Mouse (Mus musculus) heart, embryonic 14.5 days (tissue): Measurements from ENCODE around the gene Hmx2. TPM values are rescaled to one million over a fixed set of nuclear protein-coding genes. Genes with fewer than 3 reads are reported as not detected.

ENCODE experiments used
- ATAC-seq: fragments of 200-750 bp; cut with Nextera tagmentation; 2 replicates; pipeline ENCODE4 v1.8.0; 2017; ENCODE audit warnings: low read depth, moderate TSS enrichment; ENCODE audit not compliant: insufficient number of reproducible peaks, insufficient read depth, low FRiP score
- H3K27ac ChIP-seq, 2 experiments: fragments of 200-500 bp in 1 of 2; fragments of 300-500 bp in 1 of 2; sonication (generic) in 1 of 2; replicated peaks in 1 of 2; 2 replicates each; pipeline ENCODE4 v1.5.1; 2012 to 2014; ENCODE audit warnings: low read depth in 2 of 2, low read length in 2 of 2, control low read depth in 1 of 2, mild to moderate bottlenecking in 1 of 2, mixed read lengths in 1 of 2; ENCODE audit not compliant: control insufficient read depth in 1 of 2, insufficient read depth in 1 of 2
- H3K27me3 ChIP-seq: fragments of 300-500 bp; sonication (generic); 2 replicates; pipeline ENCODE4 v1.6.1; 2014; ENCODE audit warnings: mild to moderate bottlenecking, low read length, control low read depth; ENCODE audit not compliant: control insufficient read depth, insufficient read depth
- H3K36me3 ChIP-seq: fragments of 300-500 bp; sonication (generic); 2 replicates; pipeline ENCODE4 v1.6.1; 2014; ENCODE audit warnings: mild to moderate bottlenecking, control low read depth, low read length, mixed read lengths; ENCODE audit not compliant: control insufficient read depth, insufficient read depth
- H3K4me1 ChIP-seq, 2 experiments: fragments of 200-500 bp in 1 of 2; fragments of 300-500 bp in 1 of 2; sonication (generic) in 1 of 2; 2 replicates each; pipeline ENCODE4 v1.6.1; 2012 to 2014; ENCODE audit warnings: low read length in 2 of 2, control low read depth in 1 of 2, mixed read lengths in 1 of 2; ENCODE audit not compliant: control insufficient read depth in 2 of 2, insufficient read depth in 2 of 2
- H3K4me2 ChIP-seq: fragments of 300-500 bp; sonication (generic); 2 replicates; pipeline ENCODE4 v1.6.1; 2014; ENCODE audit warnings: mild to moderate bottlenecking, low read length
- H3K4me3 ChIP-seq, 2 experiments: fragments of 200-500 bp in 1 of 2; fragments of 300-500 bp in 1 of 2; sonication (generic) in 1 of 2; 2 replicates each; pipeline ENCODE4 v1.5.1; 2012 to 2014; ENCODE audit warnings: low read length in 2 of 2, mild to moderate bottlenecking in 2 of 2, control low read depth in 1 of 2, low read depth in 1 of 2, moderate library complexity in 1 of 2; ENCODE audit not compliant: control insufficient read depth in 1 of 2, insufficient read depth in 1 of 2
- H3K9ac ChIP-seq: fragments of 300-500 bp; sonication (generic); 2 replicates; pipeline ENCODE4 v1.6.1; 2014; ENCODE audit warnings: mild to moderate bottlenecking, low read length
- H3K9me3 ChIP-seq: fragments of 300-500 bp; sonication (generic); 2 replicates; pipeline ENCODE4 v1.6.1; 2016; ENCODE audit warnings: low read length, control low read depth; ENCODE audit not compliant: control insufficient read depth
- WGBS: fragments of 180-500 bp; shearing (Covaris S2); extraction: QIAGEN DNeasy Blood & Tissue Kit; methylation state at CpG from one replicate; pipeline ENCODE4 v1.1.7; 2014; 5-methylcytosine and 5-hydroxymethylcytosine counted together
- polyA plus RNA-seq: library from polyadenylated mRNA; unstranded; fragments of >200 nt; fragmentation: Nextera tagmentation; extraction: Ambion mirVana; gene quantifications from 2 replicates; pipeline ENCODE4 v1.2.1, GENCODE M21; 2014

Gene Hmx2
- polyA plus RNA-seq, 1 experiment from 2014 or later, result 0.07 TPM

DNA sequence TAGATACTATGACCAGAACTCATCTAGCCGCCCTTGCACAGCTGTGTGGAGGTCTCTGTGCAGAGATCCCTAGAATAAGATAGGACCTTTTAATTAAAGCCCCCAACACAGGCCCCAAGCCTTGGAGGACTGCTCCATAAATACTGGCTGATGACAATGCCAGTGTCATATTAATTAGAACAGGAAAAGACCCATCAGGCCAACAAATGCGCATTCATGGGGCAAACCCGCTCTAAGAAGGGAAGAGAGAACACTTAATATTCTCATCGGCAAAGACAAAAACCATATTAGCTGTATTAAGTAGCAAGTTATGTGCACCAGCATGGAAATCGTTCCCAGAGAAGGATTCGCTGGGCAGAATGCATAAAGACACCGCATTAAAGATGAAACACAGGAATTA is 53.5 kb downstream of the Hmx2 start:
- H3K4me2 ChIP-seq, result no peak overlapping the region
- ATAC-seq, result no peak

GRCm38 (mm10) chr7:131603186-131603585 is 54.6 kb downstream of the Hmx2 start:
- Histone ChIP-seq H3K4me3 (no peak overlapping the region), H3K36me3 (no peaks in the 10 kb centered on the region), H3K4me2 (no peak overlapping the region), H3K27me3 (peaks cover 6% of the 10 kb centered on the region; the same call in 1 of the 2 replicates), H3K9me3 (no peaks in the 10 kb centered on the region), H3K27ac (no peak overlapping the region), H3K9ac (no peak overlapping the region), H3K4me1 (peaks cover 4 to 6% of the 10 kb centered on the region in 2 experiments; a peak in 3 of 4 replicates)
- no peak for ATAC-seq
- 20% methylated on average over 10 of the region's 11 CpGs for WGBS

More for the DNA sequence above, 53.5 kb downstream of the Hmx2 start:
- no peaks in the 10 kb centered on the region for H3K9me3 ChIP-seq
- H3K27me3 ChIP-seq, result peaks cover 13% of the 10 kb centered on the region
- no peak overlapping the region for H3K9ac ChIP-seq
- H3K36me3 ChIP-seq, result no peaks in the 10 kb centered on the region
- WGBS, result 84% methylated on average over 7 of the region's 7 CpGs
- no peak overlapping the region for H3K4me3 ChIP-seq
- H3K4me1 ChIP-seq, result peaks cover 0 to 2% of the 10 kb centered on the region in 2 experiments; a peak in 2 of 4 replicates
- H3K27ac ChIP-seq, result no peak overlapping the region

DNA sequence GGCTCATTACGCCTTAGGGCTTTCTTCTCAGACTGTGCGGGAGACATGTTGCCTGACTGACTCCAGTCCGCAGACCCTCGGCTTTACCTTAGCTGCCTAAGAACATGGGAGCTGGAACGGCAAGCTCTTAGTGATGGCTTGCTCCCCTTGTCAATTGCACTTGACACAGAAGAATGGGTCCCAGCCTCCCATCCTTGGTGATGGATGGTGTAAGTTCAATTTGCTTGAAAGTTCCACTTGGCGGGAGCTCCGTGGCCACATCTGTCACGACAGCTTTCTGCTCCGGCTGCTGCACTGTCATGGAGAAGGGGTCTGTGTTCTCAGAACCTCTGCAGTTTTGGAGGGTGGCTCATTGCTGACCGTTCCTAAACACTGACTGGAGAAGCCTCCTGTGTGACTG is 56.4 kb downstream of the Hmx2 start:
- H3K9ac ChIP-seq, result no peak overlapping the region
- H3K9me3 ChIP-seq, result no peaks in the 10 kb centered on the region
- H3K36me3 ChIP-seq, result no peaks in the 10 kb centered on the region
- 85% methylated on average over 10 of the region's 10 CpGs for WGBS
- no peak overlapping the region for H3K4me3 ChIP-seq
- H3K27ac ChIP-seq, result no peak overlapping the region
- H3K4me2 ChIP-seq, result no peak overlapping the region
- ATAC-seq, result no peak
- 0 out of 2 replicates have a peak, but pooled peaks cover 3% of the 10 kb centered on the region for H3K27me3 ChIP-seq
- peaks cover 4 to 7% of the 10 kb centered on the region in 2 experiments; a peak in 3 of 4 replicates for H3K4me1 ChIP-seq

GRCm38 (mm10) chr7:131605481-131605880 is 56.9 kb downstream of the Hmx2 start:
- Histone ChIP-seq H3K4me2 (no peak overlapping the region), H3K27ac (no peak overlapping the region), H3K4me3 (no peak overlapping the region), H3K27me3 (0 out of 2 replicates have a peak, but pooled peaks cover 3% of the 10 kb centered on the region), H3K9me3 (no peaks in the 10 kb centered on the region), H3K4me1 (peaks cover 4 to 7% of the 10 kb centered on the region in 2 experiments; a peak in 3 of 4 replicates), H3K36me3 (no peaks in the 10 kb centered on the region), H3K9ac (no peak overlapping the region)
- no peak for ATAC-seq
- 55% methylated on average over 4 of the region's 4 CpGs for WGBS

Other genes starting within 250 kb of the Hmx2 start
- 0.39 and 1.1 TPM in 2 replicates for gene Cuzd1, start 226.5 kb upstream of the Hmx2 start, polyA plus RNA-seq
- gene Fam24b, start 219.3 kb upstream of the Hmx2 start, polyA plus RNA-seq, result not detected in 2 replicates
- not detected in 2 replicates for gene Fam24a, start 214.9 kb upstream of the Hmx2 start, polyA plus RNA-seq
- gene 2310057M21Rik, start 186.0 kb upstream of the Hmx2 start, polyA plus RNA-seq, result 17.1 and 17.4 TPM in 2 replicates
- gene Pstk, start 177.6 kb upstream of the Hmx2 start, polyA plus RNA-seq, result 88.8 and 98.9 TPM in 2 replicates
- 10.8 and 11.3 TPM in 2 replicates for gene Ikzf5, start 138.3 kb upstream of the Hmx2 start, polyA plus RNA-seq
- 91.6 and 98.3 TPM in 2 replicates for gene Acadsb, start 138.2 kb upstream of the Hmx2 start, polyA plus RNA-seq
- gene Hmx3, start 5.9 kb upstream of the Hmx2 start, polyA plus RNA-seq, result 0.14 TPM in 1 of 2 replicates, not detected in the other
- 118 and 121 TPM in 2 replicates for gene Bub3, start 11.4 kb downstream of the Hmx2 start, polyA plus RNA-seq